Mouse (Mus musculus): ENCODE data around the gene Chrd.

Gene Chrd

DNA sequence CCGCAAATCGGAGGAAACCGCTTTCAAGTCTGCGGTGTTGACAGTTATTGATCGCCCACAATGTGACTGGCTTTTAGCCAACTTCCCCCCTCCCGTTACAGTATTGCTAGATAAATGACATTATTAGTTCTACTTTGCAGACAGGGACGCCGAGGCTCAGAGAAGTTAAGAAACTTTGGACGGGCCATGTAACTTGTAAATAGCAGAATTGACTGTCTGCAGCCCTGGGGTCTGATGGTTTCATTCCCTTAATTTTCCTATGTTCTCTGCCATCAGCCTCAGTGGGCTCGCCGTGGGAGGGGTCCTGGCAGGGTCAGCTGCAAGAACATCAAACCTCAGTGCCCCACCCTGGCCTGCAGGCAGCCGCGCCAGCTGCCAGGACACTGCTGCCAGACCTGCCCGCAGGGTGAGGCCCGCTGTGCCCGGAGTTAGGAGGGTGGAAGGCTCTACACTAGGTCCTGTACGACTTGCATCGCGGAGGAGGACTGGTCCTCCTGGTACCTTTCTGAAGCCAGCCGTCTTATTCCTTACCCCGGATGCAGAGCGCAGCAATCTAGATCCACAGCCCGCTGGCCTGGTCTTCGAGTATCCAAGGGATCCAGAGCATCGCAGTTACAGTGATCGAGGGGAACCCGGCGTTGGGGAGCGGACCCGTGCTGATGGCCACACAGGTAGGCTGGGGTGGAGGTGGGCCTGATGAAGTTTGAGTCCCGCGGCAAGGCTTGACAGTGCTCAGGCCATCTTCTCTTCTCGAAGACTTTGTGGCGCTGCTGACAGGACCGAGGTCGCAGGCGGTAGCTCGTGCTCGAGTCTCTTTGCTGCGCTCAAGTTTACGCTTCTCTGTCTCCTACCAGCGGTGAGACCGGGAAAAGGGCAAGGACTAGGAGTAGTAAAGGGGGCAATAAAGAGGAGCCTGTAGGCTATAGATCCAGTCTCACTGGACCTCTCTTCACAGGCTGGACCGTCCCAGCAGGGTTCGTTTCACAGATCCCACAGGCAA, 1.1 kb downstream of the Chrd start, which contains the start of gene Thpo:
Gene Thpo, minus strand, starts transcription at position 781 of the 1,000 bp plus-strand sequence.
- in situ Hi-C loops (cut with MboI), result no loop called here

DNA sequence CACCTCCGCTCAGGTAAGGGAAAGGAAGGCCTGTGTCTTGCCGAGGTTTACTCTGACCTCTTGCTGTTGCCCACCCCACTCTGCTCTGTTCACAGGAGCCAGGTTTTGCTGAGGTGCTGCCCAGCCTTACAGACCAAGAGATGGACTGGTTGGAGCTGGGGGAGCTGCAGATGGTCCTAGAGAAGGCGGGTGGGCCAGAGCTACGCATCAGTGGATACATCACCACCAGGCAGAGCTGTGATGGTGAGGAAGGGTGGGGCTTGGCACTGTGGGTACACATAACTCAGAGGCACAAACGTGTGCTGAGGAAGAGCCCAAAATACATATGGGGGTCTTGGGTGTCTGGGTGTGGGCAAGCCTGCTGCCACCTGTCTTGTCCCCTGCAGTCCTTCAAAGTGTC, 2.7 kb downstream of the Chrd start:
- in situ Hi-C loops (cut with MboI), result no loop called here

DNA sequence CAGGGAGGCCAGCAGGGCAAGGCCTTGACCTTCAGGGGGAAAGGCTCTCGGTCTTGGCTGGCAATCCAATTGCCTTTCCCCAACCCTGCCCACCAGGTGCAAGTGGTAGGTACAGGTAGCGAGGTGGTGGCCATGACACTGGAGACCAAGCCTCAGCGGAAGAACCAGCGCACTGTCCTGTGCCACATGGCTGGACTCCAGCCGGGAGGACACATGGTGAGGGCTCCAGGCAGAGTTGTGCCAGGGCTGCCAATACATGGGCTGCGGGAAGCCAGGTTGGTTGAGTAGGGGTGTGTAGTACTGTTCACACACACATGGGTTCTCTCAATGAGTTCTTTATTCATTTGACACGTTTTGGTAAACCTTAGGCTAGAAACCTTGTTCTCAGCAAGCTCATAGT, 3.2 kb downstream of the Chrd start:
- in situ Hi-C loops (cut with MboI), result no loop called here

DNA sequence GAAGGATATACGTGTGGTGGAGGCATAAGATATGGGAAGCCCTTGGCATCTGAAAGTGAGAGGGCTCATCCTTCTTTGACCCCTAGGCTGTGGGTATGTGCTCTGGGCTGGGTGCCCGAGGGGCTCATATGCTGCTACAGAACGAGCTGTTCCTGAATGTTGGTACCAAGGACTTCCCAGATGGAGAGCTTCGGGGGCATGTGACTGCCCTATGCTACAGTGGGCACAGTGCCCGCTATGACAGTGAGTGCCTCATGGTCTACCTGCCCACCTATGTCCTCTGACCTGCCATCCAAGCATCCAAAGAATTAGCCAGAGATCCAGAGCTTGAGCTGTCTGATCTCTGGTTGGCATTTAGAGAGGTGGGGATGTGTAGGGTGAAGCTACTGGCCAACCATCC, 3.9 kb downstream of the Chrd start:
- in situ Hi-C loops (cut with MboI), result no loop called here

DNA sequence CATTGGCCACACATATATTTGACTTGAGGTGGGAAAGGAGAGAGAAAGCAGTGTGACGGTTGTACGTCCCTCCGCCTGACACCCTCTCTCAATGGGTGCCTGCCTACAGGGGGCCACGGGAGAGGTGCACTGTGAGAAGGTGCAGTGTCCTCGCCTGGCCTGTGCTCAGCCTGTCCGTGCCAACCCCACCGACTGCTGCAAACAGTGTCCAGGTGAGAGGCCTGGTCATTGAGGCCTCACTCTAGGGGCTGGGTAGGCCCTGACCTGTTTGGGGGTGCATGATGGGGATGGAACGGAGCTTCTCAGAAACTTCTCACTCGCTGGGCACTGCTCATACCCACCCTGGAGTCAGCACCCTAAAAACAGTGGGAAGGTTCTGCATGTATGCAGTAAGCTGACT, 6.9 kb downstream of the Chrd start:
- in situ Hi-C loops (cut with MboI), result no loop called here

DNA sequence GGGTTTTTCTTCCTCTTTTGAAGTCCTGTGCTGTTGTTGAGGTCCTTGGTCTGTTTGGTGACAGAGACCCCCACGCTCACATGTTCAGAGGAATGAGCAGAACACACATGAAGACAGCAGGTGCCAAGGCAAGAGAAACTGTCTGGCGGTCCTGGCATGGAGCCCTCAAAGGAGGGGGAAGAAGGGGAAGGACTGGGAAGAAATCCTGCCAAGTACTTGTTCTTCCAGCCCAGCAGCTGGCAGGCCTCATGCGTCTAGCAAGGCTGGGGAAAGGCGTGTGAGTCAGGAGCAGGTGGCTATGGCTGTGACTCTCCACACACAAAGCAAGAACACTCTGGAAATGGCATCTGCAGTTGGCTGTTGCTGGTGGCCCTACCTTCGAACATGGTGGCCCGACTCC, 13.7 kb downstream of the Chrd start:
- in situ Hi-C loops (cut with MboI), result no loop called here

DNA sequence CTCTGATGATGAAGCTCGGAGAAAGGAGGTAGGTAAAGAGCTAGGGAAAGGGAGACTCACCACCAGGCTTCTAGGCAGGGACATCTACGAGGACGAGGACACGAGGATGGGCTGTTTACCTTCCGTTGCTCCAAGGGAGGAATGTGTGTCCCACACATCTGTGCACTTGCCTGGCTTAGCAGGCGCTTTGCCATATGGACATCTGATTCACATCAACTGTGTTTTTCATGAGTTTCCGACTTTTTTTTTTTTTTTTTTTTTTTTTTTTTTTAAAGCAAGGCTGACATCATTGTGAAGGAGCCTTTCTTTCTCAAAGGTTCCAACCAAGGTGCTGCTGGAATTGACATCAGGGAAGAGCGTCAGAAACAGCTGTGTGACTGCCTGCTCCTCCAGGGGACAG, 17.6 kb downstream of the Chrd start:
- in situ Hi-C loops (cut with MboI), result no loop called here

DNA sequence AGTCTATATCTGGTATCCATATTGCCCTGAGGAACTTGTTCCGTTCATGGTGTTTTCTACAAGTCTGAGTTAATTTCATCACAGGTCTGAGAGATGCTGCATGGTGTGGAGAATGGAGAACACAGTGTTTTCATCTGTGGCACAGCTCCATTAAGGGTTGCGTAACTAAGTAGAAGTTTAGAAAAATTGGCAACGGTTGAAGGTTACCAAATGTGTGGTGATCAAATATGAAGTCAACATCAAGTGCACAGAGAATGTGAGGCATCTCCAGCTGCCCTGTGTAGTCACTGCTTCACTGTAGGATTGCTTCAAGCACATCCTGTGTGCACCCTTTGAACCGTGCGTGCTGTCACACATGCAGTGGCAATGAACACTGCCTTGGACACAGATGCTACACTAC, 23.1 kb downstream of the Chrd start:
- in situ Hi-C loops (cut with MboI), result no loop called here

DNA sequence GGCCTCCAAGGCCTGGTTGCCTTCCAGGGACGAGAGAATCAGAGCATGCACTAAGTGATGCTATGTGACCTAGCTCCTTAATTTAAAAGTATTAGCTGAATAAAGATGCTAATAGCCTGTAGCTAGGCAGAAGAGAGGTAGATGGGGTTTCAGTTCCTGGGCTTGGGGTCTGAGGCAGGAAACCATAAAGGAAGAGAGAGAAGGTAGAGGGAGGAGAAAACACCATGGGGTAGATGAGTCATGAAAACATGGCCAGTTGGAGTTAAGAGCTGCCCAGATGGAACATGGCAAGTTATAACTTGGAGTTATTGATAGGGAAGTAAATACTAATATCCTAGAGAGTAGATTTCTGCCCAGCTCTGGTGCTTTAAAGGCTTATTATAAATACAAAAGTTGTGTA, 24.5 kb downstream of the Chrd start:
- in situ Hi-C loops (cut with MboI), result no loop called here

DNA sequence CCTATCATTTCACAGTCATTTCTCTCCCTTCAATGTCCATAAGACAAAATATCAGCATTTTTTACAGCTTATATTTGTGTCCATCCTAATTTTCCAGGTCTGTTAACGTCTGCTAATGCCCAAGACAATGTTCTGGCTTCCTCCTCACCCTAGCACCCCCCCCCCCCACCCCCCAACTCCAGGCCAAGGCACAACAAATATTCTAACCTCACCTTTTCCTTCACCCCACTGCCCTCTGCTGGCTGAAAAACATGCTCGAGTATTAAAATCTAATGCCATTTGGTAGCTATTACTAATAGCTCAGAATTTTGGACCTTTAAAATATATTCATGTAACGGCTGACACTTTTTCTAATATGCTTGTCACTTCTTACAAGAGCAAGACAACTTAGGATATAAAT, 28.8 kb downstream of the Chrd start:
- in situ Hi-C loops (cut with MboI), result no loop called here

DNA sequence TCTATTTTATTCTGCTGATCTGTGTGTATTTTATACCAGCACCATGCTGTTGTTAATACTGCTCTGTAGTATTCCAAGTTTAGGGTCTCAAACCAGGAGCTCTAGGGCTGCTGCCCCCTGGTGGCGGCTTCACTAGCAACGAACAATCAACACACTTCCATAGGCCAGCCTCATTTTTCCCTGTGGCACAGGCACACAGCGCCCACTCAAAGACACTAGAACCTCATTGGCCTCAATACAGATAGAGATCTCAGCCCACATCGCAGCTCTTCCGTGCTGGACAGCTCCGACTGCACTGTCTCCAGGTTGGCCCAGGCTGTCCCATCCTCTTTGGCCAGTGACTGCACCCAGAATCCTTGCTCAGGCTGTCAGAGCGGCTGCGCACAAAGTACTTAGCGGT, 32.3 kb downstream of the Chrd start:
- in situ Hi-C loops (cut with MboI), result no loop called here

DNA sequence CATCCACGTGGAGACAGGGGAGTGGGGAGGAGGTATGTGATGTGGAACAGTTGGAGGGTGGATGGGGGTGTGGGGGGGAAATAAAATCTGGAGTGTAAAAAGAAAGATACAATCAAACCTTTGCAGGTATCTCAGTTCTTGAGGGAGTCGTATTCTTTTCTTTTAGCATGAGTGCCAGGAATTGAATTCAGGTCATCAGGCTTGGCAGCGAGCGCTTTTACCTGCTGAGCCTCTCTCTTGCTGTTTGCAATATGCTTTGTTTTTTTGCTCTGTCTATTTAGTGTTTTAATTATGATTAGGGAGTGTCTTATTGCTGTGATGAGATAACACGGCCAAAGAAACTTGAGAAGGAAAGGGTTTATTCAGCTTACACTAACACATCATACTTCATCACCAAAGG, 42.1 kb downstream of the Chrd start:
- in situ Hi-C loops (cut with MboI), result no loop called here

DNA sequence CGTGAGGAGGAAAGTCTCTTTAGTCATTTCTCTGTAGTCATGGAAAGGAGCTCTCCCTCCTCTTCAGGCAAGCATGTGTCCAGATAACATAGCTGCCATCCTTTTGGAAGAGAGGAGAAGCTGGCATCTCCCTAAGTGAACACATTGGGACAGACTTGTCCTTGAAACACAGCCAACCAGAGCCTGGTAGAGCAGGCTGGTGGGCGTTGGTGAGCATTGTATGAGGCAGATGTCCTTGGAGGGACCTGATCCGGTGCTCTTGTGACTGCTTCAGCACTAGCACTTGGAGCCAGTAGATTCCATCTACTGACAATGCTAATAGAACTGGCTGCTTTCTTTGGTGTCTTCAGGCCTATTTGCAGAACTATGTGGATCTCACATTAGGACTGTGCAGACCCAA, 46.9 kb downstream of the Chrd start:
- in situ Hi-C loops (cut with MboI), result no loop called here

DNA sequence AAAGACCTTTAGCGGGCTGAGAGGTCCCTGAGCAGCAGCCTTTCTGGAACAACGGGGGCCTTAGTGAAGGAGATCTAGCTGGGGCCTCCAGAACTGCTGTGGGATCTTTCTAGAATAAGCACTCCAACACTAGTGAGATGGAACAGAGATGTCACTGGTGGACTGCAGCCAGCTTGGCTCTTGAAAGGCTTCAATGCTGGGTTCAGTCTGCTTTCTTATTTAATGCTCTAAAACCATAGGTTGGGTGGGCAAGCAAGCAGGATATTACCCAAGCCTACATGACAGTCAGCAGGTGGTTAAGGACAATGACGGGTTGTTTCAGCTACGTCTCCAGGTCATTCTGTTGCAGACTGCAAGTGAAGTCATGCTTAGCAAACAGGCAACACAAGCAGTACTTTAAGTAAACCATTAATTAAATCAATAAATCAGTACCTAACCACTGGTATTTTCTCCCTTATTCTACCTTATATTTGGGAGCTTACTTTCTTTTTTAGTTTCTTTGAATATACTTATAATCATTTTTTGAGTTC, 48.2 kb downstream of the Chrd start:
- in situ Hi-C loops (cut with MboI), result no loop called here

DNA sequence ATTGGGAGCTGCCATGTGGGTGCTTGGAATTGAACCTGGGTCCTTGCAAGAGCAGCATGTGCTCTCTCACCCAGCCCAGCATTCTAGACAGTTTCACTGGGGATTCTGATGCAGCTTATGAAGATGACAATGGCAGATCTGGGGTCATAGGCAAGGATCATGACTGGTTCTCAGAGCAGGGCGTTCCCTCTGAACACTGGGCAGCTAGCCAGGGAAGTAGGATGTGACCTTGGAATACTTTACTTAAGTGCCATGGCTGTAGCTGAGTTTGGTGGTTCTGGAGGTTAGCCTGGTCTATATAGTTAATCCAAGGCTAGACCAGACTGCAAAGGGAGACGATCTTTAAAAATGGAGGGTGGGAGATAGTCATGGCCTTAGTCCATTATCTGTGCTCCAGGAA, 51.0 kb downstream of the Chrd start:
- in situ Hi-C loops (cut with MboI), result no loop called here

DNA sequence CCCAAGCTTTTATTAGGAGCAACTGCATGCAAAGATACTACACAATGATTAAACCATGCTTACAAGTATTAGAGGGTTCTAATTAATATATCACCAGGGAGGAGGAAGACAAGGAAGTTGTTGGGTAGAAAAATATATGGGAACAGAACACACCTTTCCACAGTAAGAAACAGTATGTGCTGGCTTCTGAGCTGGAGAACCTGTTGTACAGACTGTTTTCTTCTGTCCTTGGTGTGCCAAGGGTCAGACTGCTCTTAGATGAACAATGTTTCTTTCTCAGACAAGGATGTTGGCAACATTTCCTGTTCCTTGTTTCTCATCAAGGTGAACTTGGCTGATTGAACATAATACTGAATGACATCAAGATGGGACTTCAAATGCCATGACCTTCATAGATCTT, 51.8 kb downstream of the Chrd start:
- in situ Hi-C loops (cut with MboI), result no loop called here

DNA sequence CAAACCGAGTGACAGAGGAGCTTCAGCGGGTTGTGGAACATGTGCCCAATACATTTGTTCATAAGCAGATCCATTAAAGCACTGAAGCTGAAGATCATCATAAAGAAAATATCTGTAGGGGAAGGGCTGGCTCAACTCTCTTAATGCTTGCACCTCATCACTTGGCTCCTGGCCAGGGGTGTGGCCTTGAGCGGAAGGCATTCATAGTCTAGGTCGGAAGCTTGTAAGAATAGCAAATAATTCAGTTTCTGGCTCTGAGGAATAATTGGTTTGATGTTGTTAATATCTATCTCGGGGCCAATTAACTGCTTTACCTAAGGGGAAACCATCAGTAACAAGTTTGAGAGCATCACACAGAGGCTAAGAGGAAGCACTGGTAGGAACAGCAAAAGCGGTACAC, 53.6 kb downstream of the Chrd start:
- in situ Hi-C loops (cut with MboI), result no loop called here

DNA sequence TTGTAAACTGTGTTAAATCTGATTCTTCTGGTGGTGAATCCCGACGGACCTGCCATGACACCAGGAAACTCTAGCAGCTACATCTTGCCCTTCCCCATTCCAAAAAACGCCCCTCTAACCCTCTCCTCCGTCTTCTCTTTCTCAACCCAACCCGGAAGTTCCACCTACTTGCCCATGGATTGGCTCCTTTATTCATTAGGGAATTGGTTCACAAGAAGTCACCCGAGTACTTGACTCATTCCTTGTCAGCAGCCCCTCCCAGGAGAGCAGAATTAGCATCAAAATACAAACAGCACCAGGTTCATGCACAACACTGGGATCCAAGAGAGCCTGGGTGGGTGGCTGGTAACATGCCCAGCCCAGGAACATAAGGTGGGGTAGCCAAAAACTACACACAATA, 58.9 kb downstream of the Chrd start:
- in situ Hi-C loops (cut with MboI), result no loop called here

Data from mature B cell (primary cell).